Mouse (Mus musculus) megakaryocyte, embryonic 14.5 days (primary cell): ENCODE measurements at regions not wholly inside any gene's neighbourhood (a gene's known extent, or its start where the extent isn't known, plus 50 kb on each side); places are given as distances from the start of the nearest gene placed in this dataset.
"Not testable (repeated sequence)": the region's sequence is repeated elsewhere in the genome, so short reads cannot be mapped to it uniquely, and the experiment has no call there.

Experiments used
- FLI1 ChIP-seq: IDR thresholded peaks from 2 replicates; pipeline ENCODE4 v1.6.1; 2012; ENCODE audit warnings: low read length, inconsistent platforms, mixed read lengths
- GATA1 ChIP-seq: IDR thresholded peaks from 3 replicates; pipeline ENCODE4 v1.6.1; 2012; ENCODE audit warnings: mixed read lengths, low read length, inconsistent platforms, borderline replicate concordance

- TF ChIP-seq FLI1, GATA1: not testable (repeated sequence)
These were observed 177.2 kb downstream of the Gm28710 start for GRCm38 (mm10) chr5:16968817-16969216.
